Mouse (Mus musculus): Measurements from ENCODE around the gene Grb14.

Gene Grb14

GRCm38 (mm10) chr2:64974549-64974948 lies 50.2 kb downstream of the Grb14 start:
- in situ Hi-C loops (cut with MseI, MboI), result no loop called here

- in situ Hi-C loops (cut with MseI, MboI), result no loop called here
These were observed 50.9 kb downstream of the Grb14 start for GRCm38 (mm10) chr2:64973819-64974441.

GRCm38 (mm10) chr2:64973125-64973524 lies 51.7 kb downstream of the Grb14 start:
- in situ Hi-C loops (cut with MseI, MboI), result no loop called here

- in situ Hi-C loops (cut with MseI, MboI), result no loop called here
These were observed 53.0 kb downstream of the Grb14 start for GRCm38 (mm10) chr2:64971828-64972227.

- in situ Hi-C loops (cut with MseI, MboI), result no loop called here
These were observed 53.8 kb downstream of the Grb14 start for GRCm38 (mm10) chr2:64970992-64971391.

GRCm38 (mm10) chr2:64966893-64967444 lies 57.8 kb downstream of the Grb14 start:
- in situ Hi-C loops (cut with MseI, MboI), result no loop called here

GRCm38 (mm10) chr2:64966323-64966722 lies 58.5 kb downstream of the Grb14 start:
- in situ Hi-C loops (cut with MseI, MboI), result no loop called here

GRCm38 (mm10) chr2:64965227-64965864 lies 59.4 kb downstream of the Grb14 start:
- in situ Hi-C loops (cut with MseI, MboI), result no loop called here

GRCm38 (mm10) chr2:64962196-64962595 lies 62.6 kb downstream of the Grb14 start:
- in situ Hi-C loops (cut with MseI, MboI), result no loop called here

- in situ Hi-C loops (cut with MseI, MboI), result no loop called here
These were observed 63.4 kb downstream of the Grb14 start for GRCm38 (mm10) chr2:64961381-64961780.

GRCm38 (mm10) chr2:64959657-64960056 lies 65.1 kb downstream of the Grb14 start:
- in situ Hi-C loops (cut with MseI, MboI), result no loop called here

GRCm38 (mm10) chr2:64955441-64955840 lies 69.3 kb downstream of the Grb14 start:
- in situ Hi-C loops (cut with MseI, MboI), result no loop called here

GRCm38 (mm10) chr2:64949210-64949609 lies 75.6 kb downstream of the Grb14 start:
- in situ Hi-C loops (cut with MseI, MboI), result no loop called here

- in situ Hi-C loops (cut with MseI, MboI), result no loop called here
These were observed 76.2 kb downstream of the Grb14 start for GRCm38 (mm10) chr2:64948418-64949169.

- in situ Hi-C loops (cut with MseI, MboI), result no loop called here
These were observed 77.3 kb downstream of the Grb14 start for GRCm38 (mm10) chr2:64947484-64947883.

- in situ Hi-C loops (cut with MseI, MboI), result no loop called here
These were observed 103.9 kb downstream of the Grb14 start for GRCm38 (mm10) chr2:64920879-64921278.

- in situ Hi-C loops (cut with MseI, MboI), result no loop called here
These were observed 109.3 kb downstream of the Grb14 start for GRCm38 (mm10) chr2:64915448-64915847.

- in situ Hi-C loops (cut with MseI, MboI), result no loop called here
These were observed 119.9 kb downstream of the Grb14 start for GRCm38 (mm10) chr2:64904877-64905276.

- in situ Hi-C loops (cut with MseI, MboI), result no loop called here
These were observed 126.9 kb downstream of the Grb14 start for GRCm38 (mm10) chr2:64897844-64898243.

GRCm38 (mm10) chr2:64893233-64893632 lies 131.6 kb downstream of the Grb14 start:
- in situ Hi-C loops (cut with MseI, MboI), result no loop called here

GRCm38 (mm10) chr2:64887098-64887757 lies 137.6 kb downstream of the Grb14 start:
- in situ Hi-C loops (cut with MseI, MboI), result no loop called here

- in situ Hi-C loops (cut with MseI, MboI), result no loop called here
These were observed 139.1 kb downstream of the Grb14 start for GRCm38 (mm10) chr2:64885696-64886095.
